Comparison of ENCODE assay signal across 8 mouse cellular contexts in the genomic region with DNA sequence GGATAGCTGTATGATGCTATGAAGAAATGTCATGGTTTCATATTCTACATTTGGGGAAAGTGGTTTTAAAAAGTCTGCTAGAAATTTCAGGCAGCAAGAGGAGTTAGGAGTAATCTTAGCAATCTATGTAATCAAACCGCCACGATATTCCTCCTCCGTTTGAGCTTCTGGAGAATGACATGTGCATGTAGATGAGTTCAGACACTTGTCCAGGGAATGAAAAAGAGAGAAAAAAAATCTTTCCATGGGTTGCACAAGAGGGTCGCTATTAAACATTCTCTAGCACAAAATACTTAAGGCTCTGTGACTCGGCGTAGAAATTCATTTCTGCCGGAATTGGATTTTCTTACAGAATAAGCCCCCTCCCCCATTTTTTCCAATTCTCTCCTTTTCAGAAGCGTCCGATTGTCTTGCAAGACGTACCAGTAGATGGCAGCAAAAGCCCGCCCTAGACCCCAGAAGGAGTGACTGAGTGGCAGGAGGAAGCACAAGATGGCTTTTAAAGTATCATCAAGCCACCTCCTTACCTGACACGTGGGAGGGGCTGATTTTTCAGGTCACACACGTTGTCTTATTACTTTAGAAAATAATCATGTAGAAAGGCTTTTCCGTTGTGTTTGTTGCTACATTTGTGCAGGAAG.
DNase-seq lines count a peak whose midpoint lies in the region; ATAC-seq and TF ChIP-seq lines count a peak whose summit lies in the region.

No protein-coding gene starts in this region.

- peak; percentile 86 for TF ChIP-seq CTCF in intestine, postnatal 0 days (IDR thresholded peaks at IDR 0.05; ENCODE audit: low read depth)
- peak; percentile 96 for TF ChIP-seq CTCF in midbrain, postnatal 0 days (IDR thresholded peaks at IDR 0.05)

- DNase-seq in heart, embryonic 10.5 days (ENCODE audit: low spot score), result peak; percentile 81
- no peak for DNase-seq in heart, adult 9 months (ENCODE audit: low spot score in 2 of 2)
- DNase-seq in c-Kit-positive CD71-negative TER-119-negative erythroid progenitor cells, embryonic 14.5 days (ENCODE audit: low read depth), result peak; percentile 35
- DNase-seq in forebrain, embryonic 11.5 days (ENCODE audit: low spot score), result peak; percentile 82
- DNase-seq in left cerebral cortex, postnatal 25 days (ENCODE audit: low spot score in 2 of 2), result peak; percentile 82 to 90
- DNase-seq in midbrain, postnatal 0 days (ENCODE audit: low spot score), result peak; percentile 90
- peak; percentile 4 to 8 for DNase-seq in spleen, postnatal 36 days (ENCODE audit: low spot score in 2 of 2)

- H3K4me2 ChIP-seq in forebrain, embryonic 11.5 days (ENCODE audit: low read depth, low read length, severe bottlenecking), result no peak overlapping the region
- no peak overlapping the region for H3K4me2 ChIP-seq in intestine, postnatal 0 days (replicated peaks; ENCODE audit: low read depth)
- peak overlapping the region; percentile 39 for H3K4me2 ChIP-seq in midbrain, postnatal 0 days (ENCODE audit: low read depth, low read length, poor library complexity, severe bottlenecking)

- ATAC-seq in forebrain, embryonic 11.5 days (replicated peaks; ENCODE audit: low FRiP score), result peak; percentile 79
- no peak for ATAC-seq in intestine, postnatal 0 days
- peak; percentile 71; the same call in 1 of the 2 replicates for ATAC-seq in midbrain, postnatal 0 days (ENCODE audit: low FRiP score)

- intact Hi-C loops in left cerebral cortex, postnatal 25 days (cut with DNase I), result loop anchor here (2.0 to 5.0 kb wide), 2 partner anchors 291 to 426 kb away; no protein-coding TSS in a partner anchor

- H3K9me3 ChIP-seq in heart, embryonic 10.5 days, result no peaks in the 10 kb centered on the region
- no peaks in the 10 kb centered on the region for H3K9me3 ChIP-seq in forebrain, embryonic 11.5 days (ENCODE audit: control insufficient read depth, low read length)
- no peaks in the 10 kb centered on the region for H3K9me3 ChIP-seq in intestine, postnatal 0 days (ENCODE audit: control insufficient read depth)
- no peaks in the 10 kb centered on the region for H3K9me3 ChIP-seq in midbrain, postnatal 0 days (ENCODE audit: low read length)

- no peak overlapping the region for H3K27ac ChIP-seq in heart, embryonic 10.5 days
- no peak overlapping the region for H3K27ac ChIP-seq in forebrain, embryonic 11.5 days (ENCODE audit: low read depth, low read length)
- no peak overlapping the region for H3K27ac ChIP-seq in intestine, postnatal 0 days (ENCODE audit: low read depth, low read length)
- H3K27ac ChIP-seq in midbrain, postnatal 0 days (ENCODE audit: low read depth, low read length), result no peak overlapping the region

- H3K4me3 ChIP-seq in heart, embryonic 10.5 days, result no peak overlapping the region
- H3K4me3 ChIP-seq in forebrain, embryonic 11.5 days (ENCODE audit: low read depth, low read length), result no peak overlapping the region
- H3K4me3 ChIP-seq in intestine, postnatal 0 days (ENCODE audit: low read depth, low read length), result no peak overlapping the region
- peak overlapping the region; percentile 14; the same call in 1 of the 2 replicates for H3K4me3 ChIP-seq in midbrain, postnatal 0 days (ENCODE audit: low read depth, low read length)

- H3K36me3 ChIP-seq in heart, embryonic 10.5 days, result no peaks in the 10 kb centered on the region
- no peaks in the 10 kb centered on the region for H3K36me3 ChIP-seq in forebrain, embryonic 11.5 days (ENCODE audit: control insufficient read depth, insufficient read depth, low read length)
- H3K36me3 ChIP-seq in intestine, postnatal 0 days (ENCODE audit: control insufficient read depth, insufficient read depth), result no peaks in the 10 kb centered on the region
- H3K36me3 ChIP-seq in midbrain, postnatal 0 days (ENCODE audit: insufficient read depth, low read length), result no peaks in the 10 kb centered on the region

- H3K4me1 ChIP-seq in heart, embryonic 10.5 days, result no peaks in the 10 kb centered on the region
- H3K4me1 ChIP-seq in forebrain, embryonic 11.5 days (replicated peaks; ENCODE audit: control insufficient read depth, insufficient read depth, low read length), result no peaks in the 10 kb centered on the region
- H3K4me1 ChIP-seq in intestine, postnatal 0 days (replicated peaks; ENCODE audit: control insufficient read depth, insufficient read depth, low read length), result no peaks in the 10 kb centered on the region
- H3K4me1 ChIP-seq in midbrain, postnatal 0 days (ENCODE audit: insufficient read depth, low read length), result no peaks in the 10 kb centered on the region

- 30% methylated on average over 14 of the region's 14 CpGs for WGBS in heart, embryonic 10.5 days
- 30% methylated on average over 14 of the region's 14 CpGs for whole genome bisulfite sequencing in forebrain, embryonic 11.5 days
- WGBS in intestine, postnatal 0 days, result 17% methylated on average over 14 of the region's 14 CpGs
- 10% methylated on average over 14 of the region's 14 CpGs for WGBS in midbrain, postnatal 0 days

- H3K9ac ChIP-seq in forebrain, embryonic 11.5 days (ENCODE audit: low read length), result no peak overlapping the region
- H3K9ac ChIP-seq in intestine, postnatal 0 days (ENCODE audit: low read depth, low read length), result no peak overlapping the region
- no peak overlapping the region for H3K9ac ChIP-seq in midbrain, postnatal 0 days (replicated peaks; ENCODE audit: low read length, poor library complexity, severe bottlenecking)

- no peaks in the 10 kb centered on the region for H3K27me3 ChIP-seq in heart, embryonic 10.5 days (ENCODE audit: insufficient read depth, poor library complexity, severe bottlenecking)
- H3K27me3 ChIP-seq in forebrain, embryonic 11.5 days (ENCODE audit: control insufficient read depth, insufficient read depth, low read length), result no peaks in the 10 kb centered on the region
- no peaks in the 10 kb centered on the region for H3K27me3 ChIP-seq in intestine, postnatal 0 days (replicated peaks; ENCODE audit: control insufficient read depth, insufficient read depth, low read length)
- H3K27me3 ChIP-seq in midbrain, postnatal 0 days (ENCODE audit: insufficient read depth, low read length), result no peaks in the 10 kb centered on the region

Comparison
In these comparisons a context has a peak if more than half of its experiments do, and no peak if none do; other contexts are left out.
1. DNase-seq: peak in heart, embryonic 10.5 days (single experiment), c-Kit-positive CD71-negative TER-119-negative erythroid progenitor cells, embryonic 14.5 days (single experiment), forebrain, embryonic 11.5 days (single experiment), left cerebral cortex, postnatal 25 days (2 of 2), midbrain, postnatal 0 days (single experiment) and spleen, postnatal 36 days (2 of 2); none in heart, adult 9 months (0 of 2).